12 mouse cellular contexts compared by ENCODE assay signal in the genomic region with DNA sequence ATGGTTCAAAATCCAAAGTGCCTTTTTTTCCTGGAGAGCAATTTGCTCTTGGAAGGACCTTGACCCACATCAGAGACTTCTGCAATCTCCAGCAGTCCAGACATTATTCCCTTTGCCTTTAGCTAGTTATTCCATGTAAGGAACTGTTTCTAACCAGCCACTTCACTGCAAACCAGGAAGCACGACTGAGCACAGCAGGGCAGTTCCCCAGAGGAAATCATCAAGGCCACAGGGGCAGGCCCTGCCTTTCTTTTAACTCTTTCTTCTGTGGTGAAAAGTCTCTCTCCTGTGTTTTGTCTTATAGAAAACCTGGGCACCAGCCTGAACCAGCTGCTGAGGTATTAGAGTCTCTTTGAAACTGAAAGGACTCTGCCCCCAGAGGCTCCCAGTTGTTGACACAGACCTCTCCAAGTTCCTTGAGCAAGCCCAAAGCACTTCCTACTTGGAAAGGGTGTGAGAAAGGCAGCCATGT. TPM values are rescaled to one million over a fixed set of nuclear protein-coding genes. Genes with fewer than 3 reads are reported as not detected.
DNase-seq lines count a peak whose midpoint lies in the region; ATAC-seq and TF ChIP-seq lines count a peak whose summit lies in the region.
"Had no signal": no experiment of that assay in that cellular context is flagged by ENCODE, and none has a peak within 500 bp of the region (broad histone marks: within the 10 kb centered on the region; RNA-seq: fewer than 3 reads in every experiment).

No protein-coding gene starts in this region.

- no peaks in the 10 kb centered on the region for H3K27me3 ChIP-seq in kidney, postnatal 0 days (ENCODE audit: insufficient read depth, low read length)
- H3K27me3 ChIP-seq in kidney, embryonic 14.5 days (ENCODE audit: control insufficient read depth, insufficient read depth, low read length), result no peaks in the 10 kb centered on the region
- peaks cover 23% of the 10 kb centered on the region for H3K27me3 ChIP-seq in limb, embryonic 10.5 days (ENCODE audit: low read depth, poor library complexity, severe bottlenecking)

- peaks cover 5% of the 10 kb centered on the region; the same call in 1 of the 2 replicates for H3K4me1 ChIP-seq in kidney, postnatal 0 days (replicated peaks; ENCODE audit: insufficient read depth, low read length)
- no peaks in the 10 kb centered on the region for H3K4me1 ChIP-seq in kidney, embryonic 14.5 days (ENCODE audit: control insufficient read depth, insufficient read depth, low read length)
- peaks cover 23% of the 10 kb centered on the region for H3K4me1 ChIP-seq in limb, embryonic 10.5 days
- H3K4me1 ChIP-seq: embryonic facial prominence, embryonic 15.5 days had no signal

- H3K4me3 ChIP-seq in kidney, postnatal 0 days (replicated peaks; ENCODE audit: low read depth, low read length), result no peak overlapping the region
- H3K4me3 ChIP-seq in kidney, embryonic 14.5 days (ENCODE audit: low read length), result no peak overlapping the region
- no peak overlapping the region for H3K4me3 ChIP-seq in limb, embryonic 10.5 days
- H3K4me3 ChIP-seq: embryonic facial prominence, embryonic 15.5 days; gastrocnemius, adult 2 months had no signal

- H3K27ac ChIP-seq in kidney, postnatal 0 days, result no peak overlapping the region
- no peak overlapping the region for H3K27ac ChIP-seq in kidney, embryonic 14.5 days (ENCODE audit: low read depth, low read length)
- peak overlapping the region; percentile 71 for H3K27ac ChIP-seq in limb, embryonic 10.5 days
- H3K27ac ChIP-seq: embryonic facial prominence, embryonic 15.5 days; gastrocnemius, adult 2 months had no signal

- H3K9ac ChIP-seq in kidney, postnatal 0 days (ENCODE audit: low read depth, low read length), result no peak overlapping the region
- no peak overlapping the region for H3K9ac ChIP-seq in kidney, embryonic 14.5 days (ENCODE audit: low read depth, low read length)
- H3K9ac ChIP-seq: embryonic facial prominence, embryonic 15.5 days had no signal

- H3K9me3 ChIP-seq in kidney, postnatal 0 days (replicated peaks; ENCODE audit: low read length), result no peaks in the 10 kb centered on the region
- 0 out of 2 replicates have a peak, but pooled peaks cover 3% of the 10 kb centered on the region for H3K9me3 ChIP-seq in kidney, embryonic 14.5 days (ENCODE audit: control insufficient read depth, low read length)
- H3K9me3 ChIP-seq in limb, embryonic 10.5 days (replicated peaks), result no peaks in the 10 kb centered on the region
- H3K9me3 ChIP-seq: embryonic facial prominence, embryonic 15.5 days had no signal

- H3K36me3 ChIP-seq in kidney, postnatal 0 days (ENCODE audit: insufficient read depth, low read length), result no peaks in the 10 kb centered on the region
- no peaks in the 10 kb centered on the region for H3K36me3 ChIP-seq in kidney, embryonic 14.5 days (ENCODE audit: control insufficient read depth, insufficient read depth, low read length)
- no peaks in the 10 kb centered on the region for H3K36me3 ChIP-seq in limb, embryonic 10.5 days
- H3K36me3 ChIP-seq: embryonic facial prominence, embryonic 15.5 days had no signal

- no peak overlapping the region for H3K4me2 ChIP-seq in kidney, postnatal 0 days (ENCODE audit: low read length)
- no peak overlapping the region for H3K4me2 ChIP-seq in kidney, embryonic 14.5 days (replicated peaks; ENCODE audit: low read depth, low read length)
- H3K4me2 ChIP-seq: embryonic facial prominence, embryonic 15.5 days had no signal

- no peak for ATAC-seq in kidney, postnatal 0 days (replicated peaks; ENCODE audit: low FRiP score, low read depth)
- ATAC-seq in kidney, embryonic 14.5 days (ENCODE audit: low FRiP score, low TSS enrichment), result no peak
- ATAC-seq in erythroblast, adult 5-6 weeks (replicated peaks; ENCODE audit: low FRiP score, poor library complexity, severe bottlenecking), result no peak
- ATAC-seq: activated CD4-positive, CD25-positive, alpha-beta regulatory T cell, adult 4 months had no signal

- 5% methylated on average over 1 of the region's 1 CpGs for WGBS in kidney, postnatal 0 days
- WGBS in kidney, embryonic 14.5 days, result 0% methylated on average over 1 of the region's 1 CpGs
- 3% methylated on average over 1 of the region's 1 CpGs for WGBS in limb, embryonic 10.5 days

- peak; percentile 50 for DNase-seq in kidney, postnatal 0 days (ENCODE audit: low spot score)
- DNase-seq in ES-CJ7 (ENCODE audit: low read depth, low spot score), result peak; percentile 29
- peak; percentile 34 for DNase-seq in embryo, embryonic 10.5 days (ENCODE audit: low spot score)
- DNase-seq in limb, embryonic 10.5 days (ENCODE audit: low spot score), result peak; percentile 35
- DNase-seq in thymus, postnatal 0 days (ENCODE audit: low spot score), result no peak
- DNase-seq: gastrocnemius, adult 2 months; kidney, postnatal 25 days; lung, postnatal 4 days had no signal

- TF ChIP-seq CTCF in kidney, postnatal 0 days (IDR thresholded peaks at IDR 0.05; ENCODE audit: low read depth), result no peak

RNA-seq across cellular contexts. Expression of a gene that starts 11.6 kb away (rescaled TPM):
- polyA plus RNA-seq in kidney, postnatal 0 days (2015; fragmentation: Nextera tagmentation; extraction: Ambion mirVana), result not detected in 2 replicates
- not detected in 2 replicates for polyA plus RNA-seq in kidney, embryonic 14.5 days (2014; fragmentation: Nextera tagmentation; extraction: Ambion mirVana)
- not detected in 2 replicates for polyA plus RNA-seq in limb, embryonic 10.5 days (2016; fragmentation: Nextera tagmentation; extraction: Ambion mirVana)
- polyA plus RNA-seq in thymus, postnatal 0 days (2015; fragmentation: Nextera tagmentation; extraction: Ambion mirVana), result 0.14 and 0.16 TPM in 2 replicates
- total RNA-seq in erythroblast, adult 5-6 weeks (2015; ENCODE audit: low replicate concordance), result not detected in 2 replicates
- total RNA-seq in erythroblast, adult 5-6 weeks (2017; ENCODE audit: low replicate concordance), result not detected in 2 replicates
- total RNA-seq: gastrocnemius, adult 2 months had no signal
- polyA plus RNA-seq: activated CD4-positive, CD25-positive, alpha-beta regulatory T cell, adult 4 months had no signal

RNA-seq across cellular contexts. Expression of a gene that starts 19.2 kb away (rescaled TPM):
- 47.5 and 48.6 TPM in 2 replicates for polyA plus RNA-seq in kidney, postnatal 0 days (2015; fragmentation: Nextera tagmentation; extraction: Ambion mirVana)
- 69.1 and 77.0 TPM in 2 replicates for polyA plus RNA-seq in kidney, embryonic 14.5 days (2014; fragmentation: Nextera tagmentation; extraction: Ambion mirVana)
- 93.1 and 98.5 TPM in 2 replicates for polyA plus RNA-seq in limb, embryonic 10.5 days (2016; fragmentation: Nextera tagmentation; extraction: Ambion mirVana)
- 60.7 and 61.4 TPM in 2 replicates for polyA plus RNA-seq in thymus, postnatal 0 days (2015; fragmentation: Nextera tagmentation; extraction: Ambion mirVana)
- total RNA-seq in erythroblast, adult 5-6 weeks (2015; ENCODE audit: low replicate concordance), result 8.3 and 29.0 TPM in 2 replicates
- total RNA-seq in erythroblast, adult 5-6 weeks (2017; ENCODE audit: low replicate concordance), result 22.2 and 41.8 TPM in 2 replicates

RNA-seq across cellular contexts. Expression of a gene that starts 38.7 kb away (rescaled TPM):
- 74.9 and 81.3 TPM in 2 replicates for polyA plus RNA-seq in kidney, postnatal 0 days (2015; fragmentation: Nextera tagmentation; extraction: Ambion mirVana)
- polyA plus RNA-seq in kidney, embryonic 14.5 days (2014; fragmentation: Nextera tagmentation; extraction: Ambion mirVana), result 201 and 230 TPM in 2 replicates
- polyA plus RNA-seq in limb, embryonic 10.5 days (2016; fragmentation: Nextera tagmentation; extraction: Ambion mirVana), result 244 TPM in 2 replicates
- 170 and 186 TPM in 2 replicates for polyA plus RNA-seq in thymus, postnatal 0 days (2015; fragmentation: Nextera tagmentation; extraction: Ambion mirVana)
- 116 and 159 TPM in 2 replicates for total RNA-seq in erythroblast, adult 5-6 weeks (2015; ENCODE audit: low replicate concordance)
- total RNA-seq in erythroblast, adult 5-6 weeks (2017; ENCODE audit: low replicate concordance), result 147 and 151 TPM in 2 replicates

RNA-seq across cellular contexts. Expression of a gene that starts 57.5 kb away (rescaled TPM):
- 4.8 and 4.9 TPM in 2 replicates for polyA plus RNA-seq in kidney, postnatal 0 days (2015; fragmentation: Nextera tagmentation; extraction: Ambion mirVana)
- 1.8 and 2.1 TPM in 2 replicates for polyA plus RNA-seq in kidney, embryonic 14.5 days (2014; fragmentation: Nextera tagmentation; extraction: Ambion mirVana)
- 0.55 and 0.84 TPM in 2 replicates for polyA plus RNA-seq in limb, embryonic 10.5 days (2016; fragmentation: Nextera tagmentation; extraction: Ambion mirVana)
- 2.5 and 3.8 TPM in 2 replicates for polyA plus RNA-seq in thymus, postnatal 0 days (2015; fragmentation: Nextera tagmentation; extraction: Ambion mirVana)
- not detected in 2 replicates for total RNA-seq in erythroblast, adult 5-6 weeks (2015; ENCODE audit: low replicate concordance)
- not detected in 2 replicates for total RNA-seq in erythroblast, adult 5-6 weeks (2017; ENCODE audit: low replicate concordance)
- total RNA-seq: gastrocnemius, adult 2 months had no signal

RNA-seq across cellular contexts. Expression of a gene that starts 57.5 kb away (rescaled TPM):
- polyA plus RNA-seq in kidney, postnatal 0 days (2015; fragmentation: Nextera tagmentation; extraction: Ambion mirVana), result 291 and 326 TPM in 2 replicates
- polyA plus RNA-seq in kidney, embryonic 14.5 days (2014; fragmentation: Nextera tagmentation; extraction: Ambion mirVana), result 224 and 244 TPM in 2 replicates
- 99.2 and 115 TPM in 2 replicates for polyA plus RNA-seq in limb, embryonic 10.5 days (2016; fragmentation: Nextera tagmentation; extraction: Ambion mirVana)
- polyA plus RNA-seq in thymus, postnatal 0 days (2015; fragmentation: Nextera tagmentation; extraction: Ambion mirVana), result 329 and 344 TPM in 2 replicates
- total RNA-seq in erythroblast, adult 5-6 weeks (2015; ENCODE audit: low replicate concordance), result 64.0 and 65.2 TPM in 2 replicates
- 34.4 and 48.9 TPM in 2 replicates for total RNA-seq in erythroblast, adult 5-6 weeks (2017; ENCODE audit: low replicate concordance)
